Mouse (Mus musculus) liver, postnatal 0 days (tissue): ENCODE results near the gene Adgrf5. TPM values are rescaled to one million over a fixed set of nuclear protein-coding genes. Genes with fewer than 3 reads are reported as not detected.

Source experiments
- ATAC-seq: fragments of 200-750 bp; cut with Nextera tagmentation; 2 replicates; pipeline ENCODE4 v1.8.0; 2017; ENCODE audit warnings: mild to moderate bottlenecking, moderate library complexity
- DNase-seq: peaks from one replicate; pipeline ENCODE4 v3.0.0-alpha.2; 2016
- H3K27ac ChIP-seq: fragments of 300-500 bp; sonication (generic); 2 replicates; pipeline ENCODE4 v1.5.1; 2014; ENCODE audit warnings: antibody characterized with exemption, moderate library complexity, mild to moderate bottlenecking, low read depth
- H3K27me3 ChIP-seq: fragments of 300-500 bp; sonication (generic); 2 replicates; pipeline ENCODE4 v1.6.1; 2014; ENCODE audit warnings: low read length, control low read depth, mixed read lengths; ENCODE audit not compliant: insufficient read depth
- H3K36me3 ChIP-seq: fragments of 300-500 bp; sonication (generic); replicated peaks from 2 replicates; pipeline ENCODE4 v1.6.1; 2014; ENCODE audit warnings: mild to moderate bottlenecking, control low read depth, low read length, moderate library complexity, mixed read lengths; ENCODE audit not compliant: insufficient read depth
- H3K4me1 ChIP-seq: fragments of 300-500 bp; sonication (generic); 2 replicates; pipeline ENCODE4 v1.6.1; 2014; ENCODE audit warnings: antibody characterized with exemption, mild to moderate bottlenecking, control low read depth; ENCODE audit not compliant: insufficient read depth
- H3K4me2 ChIP-seq: fragments of 300-500 bp; sonication (generic); 2 replicates; pipeline ENCODE4 v1.6.1; 2014; ENCODE audit warnings: low read depth, mild to moderate bottlenecking, low read length, moderate library complexity, mixed read lengths
- H3K4me3 ChIP-seq: fragments of 300-500 bp; sonication (generic); 2 replicates; pipeline ENCODE4 v1.5.1; 2014; ENCODE audit warnings: low read depth, low read length
- H3K9ac ChIP-seq: fragments of 300-500 bp; sonication (generic); replicated peaks from 2 replicates; pipeline ENCODE4 v1.6.1; 2014; ENCODE audit warnings: mild to moderate bottlenecking, moderate library complexity
- H3K9me3 ChIP-seq: fragments of 300-500 bp; sonication (generic); 2 replicates; pipeline ENCODE4 v1.6.1; 2016; ENCODE audit warnings: mild to moderate bottlenecking, control low read depth, low read length, mixed read lengths
- CTCF ChIP-seq: sonication (generic); IDR thresholded peaks from 2 replicates; pipeline ENCODE4 v1.5.1; 2016; ENCODE audit warnings: antibody characterized with exemption, low read depth
- EP300 ChIP-seq: IDR thresholded peaks from 2 replicates; pipeline ENCODE4 v1.6.1; 2016; ENCODE audit warnings: antibody characterized with exemption, low read depth, mild to moderate bottlenecking
- WGBS: fragments of 180-500 bp; shearing (Covaris S2); extraction: QIAGEN DNeasy Blood & Tissue Kit; methylation state at CpG from one replicate; pipeline ENCODE4 v1.1.7; 2014; ENCODE audit not compliant: insufficient replicate concordance; 5-methylcytosine and 5-hydroxymethylcytosine counted together
- polyA plus RNA-seq: library from polyadenylated mRNA; unstranded; fragments of >200 nt; fragmentation: Nextera tagmentation; extraction: Ambion mirVana; gene quantifications from 2 replicates; pipeline ENCODE4 v1.2.1, GENCODE M21; 2015

The Adgrf5 gene
- polyA plus RNA-seq, 1 experiment from 2014 or later: 3.5 TPM

DNA sequence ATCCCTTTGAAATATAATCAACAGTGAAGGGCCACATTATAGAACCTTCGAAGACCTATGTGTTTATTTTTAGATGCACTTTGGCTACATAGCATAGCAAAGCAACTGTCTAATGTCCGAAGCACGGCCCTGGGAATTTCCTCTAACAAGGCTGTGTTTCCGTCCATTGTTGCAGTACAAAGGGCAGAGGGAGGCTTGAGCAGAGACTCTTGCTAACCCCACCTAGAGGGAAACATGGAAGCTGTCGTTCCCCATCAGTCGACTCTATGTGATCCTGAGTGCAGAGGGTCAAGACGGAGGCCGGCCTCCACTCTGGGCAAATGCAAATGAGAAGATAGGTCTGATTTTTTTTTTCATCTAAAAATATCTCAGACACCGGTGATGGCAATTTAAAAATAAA lies 6.2 kb downstream of the Adgrf5 start:
- DNase-seq (no peak), ATAC-seq (no peak)
- H3K4me3 ChIP-seq: no peak overlapping the region
- no peak overlapping the region for H3K9ac ChIP-seq
- TF ChIP-seq EP300 (no peak), CTCF (no peak)
- no peaks in the 10 kb centered on the region for H3K27me3 ChIP-seq
- no peak overlapping the region for H3K27ac ChIP-seq
- no peaks in the 10 kb centered on the region for H3K36me3 ChIP-seq
- 50% methylated on average over 9 of the region's 9 CpGs for WGBS
- no peak overlapping the region for H3K4me2 ChIP-seq
- no peaks in the 10 kb centered on the region for H3K9me3 ChIP-seq
- H3K4me1 ChIP-seq: no peaks in the 10 kb centered on the region; the same call in 1 of the 2 replicates

DNA sequence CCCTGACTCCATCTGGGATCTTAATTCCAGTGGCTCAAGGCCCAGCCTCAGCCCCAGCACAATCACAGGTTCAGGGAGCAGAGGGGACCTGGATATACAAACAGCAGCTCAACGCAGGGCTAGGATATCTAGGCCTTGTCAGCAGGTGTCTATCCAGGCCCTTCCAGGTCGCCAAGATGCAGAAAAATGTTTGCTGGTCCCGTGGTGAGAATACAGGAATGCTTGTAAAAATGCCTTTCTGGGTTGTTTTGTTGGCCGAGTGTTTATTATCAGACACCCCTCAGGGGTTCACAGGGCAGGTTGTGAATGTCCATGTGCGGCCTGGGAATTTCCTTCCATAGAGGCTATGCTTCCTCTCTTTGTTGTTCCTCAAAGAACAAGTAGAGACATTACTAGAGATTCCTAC lies 7.9 kb downstream of the Adgrf5 start:
- no peak for ATAC-seq
- Histone ChIP-seq H3K9me3 (no peaks in the 10 kb centered on the region), H3K9ac (no peak overlapping the region), H3K36me3 (no peaks in the 10 kb centered on the region), H3K4me1 (no peaks in the 10 kb centered on the region), H3K4me3 (no peak overlapping the region), H3K4me2 (no peak overlapping the region), H3K27me3 (no peaks in the 10 kb centered on the region), H3K27ac (0 out of 2 replicates have a peak overlapping the region, but pooled peaks have one; percentile 24)
- no peak for DNase-seq
- 56% methylated on average over 5 of the region's 5 CpGs for WGBS
- TF ChIP-seq CTCF (no peak), EP300 (0 out of 2 replicates have a peak, but pooled peaks have one; percentile 15)

DNA sequence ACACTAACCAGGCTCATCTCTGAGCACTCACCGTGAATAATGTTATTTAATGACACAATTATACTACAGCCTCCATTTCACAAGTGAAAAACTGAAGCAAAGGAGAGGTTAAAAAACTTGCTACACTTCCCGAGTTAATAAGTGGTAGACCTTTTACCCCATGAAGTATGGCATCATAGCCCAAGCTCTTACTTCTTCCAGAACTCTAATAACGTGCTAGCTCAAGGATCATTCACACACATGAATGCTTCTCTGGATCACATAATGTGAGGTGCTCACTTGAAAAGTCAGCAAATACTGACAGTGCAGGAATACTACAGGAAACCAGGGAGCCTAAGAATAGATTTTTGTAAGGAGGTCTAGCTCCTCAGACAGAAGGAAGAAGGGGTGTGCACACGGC lies 12.4 kb downstream of the Adgrf5 start:
- Histone ChIP-seq H3K27ac (no peak overlapping the region), H3K4me1 (0 out of 2 replicates have a peak, but pooled peaks cover 2% of the 10 kb centered on the region), H3K4me2 (no peak overlapping the region), H3K9me3 (no peaks in the 10 kb centered on the region), H3K36me3 (no peaks in the 10 kb centered on the region), H3K4me3 (no peak overlapping the region), H3K27me3 (no peaks in the 10 kb centered on the region), H3K9ac (no peak overlapping the region)
- no peak for ATAC-seq
- TF ChIP-seq EP300: no peak
- TF ChIP-seq CTCF: no peak
- WGBS: 64% methylated on average over 4 of the region's 4 CpGs
- no peak for DNase-seq

DNA sequence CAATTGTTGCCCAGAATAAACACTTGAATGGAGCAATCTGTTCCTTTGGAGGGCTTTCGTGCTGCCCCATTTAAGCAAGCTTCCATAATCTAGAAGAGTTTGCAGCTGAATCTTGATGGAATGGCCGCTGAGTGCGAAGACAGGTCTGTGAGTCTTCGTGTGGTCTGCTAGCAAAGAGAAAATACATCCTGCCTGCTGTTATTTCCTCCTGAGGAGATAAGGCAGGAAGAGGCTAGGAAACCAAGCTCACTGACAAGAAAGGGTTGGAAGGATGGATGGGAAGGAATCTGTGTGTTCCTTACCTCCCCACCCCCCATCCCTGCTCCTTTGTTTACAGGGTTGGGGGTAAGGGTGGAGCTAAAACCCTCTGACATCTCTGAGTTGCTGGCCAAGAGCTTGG lies 13.8 kb downstream of the Adgrf5 start:
- Histone ChIP-seq H3K9ac (no peak overlapping the region), H3K27ac (peak overlapping the region; percentile 44; the same call in 1 of the 2 replicates), H3K27me3 (no peaks in the 10 kb centered on the region), H3K9me3 (no peaks in the 10 kb centered on the region), H3K4me3 (no peak overlapping the region), H3K4me2 (no peak overlapping the region), H3K4me1 (0 out of 2 replicates have a peak, but pooled peaks cover 2% of the 10 kb centered on the region), H3K36me3 (no peaks in the 10 kb centered on the region)
- 32% methylated on average over 4 of the region's 4 CpGs for WGBS
- 0 out of 2 replicates have a peak, but pooled peaks have one; percentile 10 for ATAC-seq
- DNase-seq: no peak
- TF ChIP-seq CTCF: no peak
- peak; percentile 17; the same call in 1 of the 2 replicates for TF ChIP-seq EP300

DNA sequence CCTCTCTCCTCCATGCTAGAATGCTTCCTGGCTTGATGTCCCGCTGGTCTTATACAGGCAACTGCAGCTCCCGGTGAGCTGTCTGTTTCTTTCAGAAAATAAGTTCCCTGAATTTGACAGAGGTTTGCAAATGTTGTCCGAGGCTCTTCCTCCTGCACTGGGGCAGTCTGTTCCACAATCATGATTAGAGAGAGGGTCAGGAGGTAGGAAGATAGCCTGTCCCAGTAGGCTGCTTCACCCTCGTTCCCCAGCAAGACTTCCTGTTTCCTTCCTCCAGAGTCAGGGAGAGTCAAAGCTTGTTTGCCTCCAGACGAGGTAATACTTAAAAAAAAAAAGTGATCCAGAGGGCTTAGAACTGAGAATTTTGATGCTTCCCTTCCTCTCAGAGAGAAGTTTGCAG lies 16.3 kb downstream of the Adgrf5 start:
- 22% methylated on average over 5 of the region's 5 CpGs for WGBS
- H3K4me1 ChIP-seq: 0 out of 2 replicates have a peak, but pooled peaks cover 2% of the 10 kb centered on the region
- DNase-seq (no peak), ATAC-seq (no peak)
- H3K4me2 ChIP-seq: no peak overlapping the region
- H3K4me3 ChIP-seq: no peak overlapping the region
- H3K9me3 ChIP-seq: no peaks in the 10 kb centered on the region
- no peak overlapping the region for H3K9ac ChIP-seq
- H3K27me3 ChIP-seq: no peaks in the 10 kb centered on the region
- peak; percentile 37; the same call in 1 of the 2 replicates for TF ChIP-seq EP300
- TF ChIP-seq CTCF: no peak
- 0 out of 2 replicates have a peak overlapping the region, but pooled peaks have one; percentile 22 for H3K27ac ChIP-seq
- no peaks in the 10 kb centered on the region for H3K36me3 ChIP-seq

DNA sequence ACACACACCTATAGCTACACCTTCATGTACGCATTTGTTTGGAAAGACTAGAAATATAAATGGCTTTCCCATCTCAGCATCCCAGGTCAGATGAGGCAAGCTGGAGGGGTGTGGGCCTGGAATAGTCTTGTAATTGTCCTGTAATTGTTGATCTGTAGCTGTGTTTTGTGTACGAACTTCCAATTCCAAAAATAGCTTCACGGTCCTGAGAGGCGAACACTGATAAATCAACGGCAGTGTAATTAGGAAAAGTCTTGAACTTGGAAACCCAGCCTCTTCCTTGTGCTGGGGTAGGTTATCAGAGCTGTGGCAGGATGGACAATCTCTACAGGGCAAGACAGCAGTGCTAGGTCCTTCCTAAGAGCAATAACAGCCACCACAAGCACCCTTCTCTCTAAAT lies 18.5 kb downstream of the Adgrf5 start:
- H3K9me3 ChIP-seq: no peaks in the 10 kb centered on the region
- no peak overlapping the region for H3K9ac ChIP-seq
- H3K4me1 ChIP-seq: 0 out of 2 replicates have a peak, but pooled peaks cover 2% of the 10 kb centered on the region
- H3K27me3 ChIP-seq: no peaks in the 10 kb centered on the region
- DNase-seq (no peak), ATAC-seq (no peak)
- WGBS: 78% methylated on average over 5 of the region's 5 CpGs
- no peak overlapping the region for H3K27ac ChIP-seq
- TF ChIP-seq EP300 (no peak), CTCF (no peak)
- H3K4me2 ChIP-seq: no peak overlapping the region
- H3K36me3 ChIP-seq: no peaks in the 10 kb centered on the region
- no peak overlapping the region for H3K4me3 ChIP-seq
